Mouse (Mus musculus): Measurements from ENCODE around the gene Elovl1. TPM values are rescaled to one million over a fixed set of nuclear protein-coding genes. Genes with fewer than 3 reads are reported as not detected.

Elovl1 gene
- polyA plus RNA-seq, 1 experiment from 2014 or later = 152 TPM

GRCm38 (mm10) chr4:118421384-118421783 is 6.5 kb upstream of the Elovl1 start:
- H3K4me1 ChIP-seq (replicated peaks; ENCODE audit: control insufficient read depth, insufficient read depth, low read length) = no peaks in the 10 kb centered on the region
- ATAC-seq (replicated peaks; ENCODE audit: low FRiP score, low TSS enrichment, low read depth) (peak; percentile 78; the same call in 1 of the 2 replicates), DNase-seq (ENCODE audit: low spot score) (no peak)
- H3K27ac ChIP-seq (ENCODE audit: low read depth) = no peak overlapping the region
- 67% methylated on average over 3 of the region's 3 CpGs for WGBS
- no peaks in the 10 kb centered on the region for H3K9me3 ChIP-seq (ENCODE audit: control insufficient read depth, low read length)
- H3K4me2 ChIP-seq (ENCODE audit: low read length) = no peak overlapping the region
- H3K36me3 ChIP-seq (ENCODE audit: control insufficient read depth, insufficient read depth, low read length) = peaks cover 47% of the 10 kb centered on the region
- H3K27me3 ChIP-seq (replicated peaks; ENCODE audit: control insufficient read depth, insufficient read depth, low read length) = no peaks in the 10 kb centered on the region
- no peak overlapping the region for H3K9ac ChIP-seq (ENCODE audit: low read length)
- no peak overlapping the region for H3K4me3 ChIP-seq (ENCODE audit: low read depth, low read length)

GRCm38 (mm10) chr4:118424541-118425160 is 3.2 kb upstream of the Elovl1 start:
- DNase-seq (ENCODE audit: low spot score) (no peak), ATAC-seq (replicated peaks; ENCODE audit: low FRiP score, low TSS enrichment, low read depth) (no peak)
- no peak overlapping the region for H3K9ac ChIP-seq (ENCODE audit: low read length)
- H3K36me3 ChIP-seq (ENCODE audit: control insufficient read depth, insufficient read depth, low read length) = peaks cover 23% of the 10 kb centered on the region
- H3K9me3 ChIP-seq (ENCODE audit: control insufficient read depth, low read length) = no peaks in the 10 kb centered on the region
- no peak overlapping the region for H3K27ac ChIP-seq (ENCODE audit: low read depth)
- no peak overlapping the region for H3K4me2 ChIP-seq (ENCODE audit: low read length)
- WGBS = 76% methylated on average over 4 of the region's 4 CpGs
- peaks cover 23% of the 10 kb centered on the region for H3K4me1 ChIP-seq (replicated peaks; ENCODE audit: control insufficient read depth, insufficient read depth, low read length)
- no peaks in the 10 kb centered on the region for H3K27me3 ChIP-seq (replicated peaks; ENCODE audit: control insufficient read depth, insufficient read depth, low read length)
- H3K4me3 ChIP-seq (ENCODE audit: low read depth, low read length) = no peak overlapping the region

GRCm38 (mm10) chr4:118425374-118425773 is 2.5 kb upstream of the Elovl1 start:
- WGBS = 85% methylated on average over 1 of the region's 1 CpGs
- peaks cover 22% of the 10 kb centered on the region for H3K36me3 ChIP-seq (ENCODE audit: control insufficient read depth, insufficient read depth, low read length)

GRCm38 (mm10) chr4:118427415-118427767 is 502 bp upstream of the Elovl1 start:
- H3K4me3 ChIP-seq (ENCODE audit: low read depth, low read length) = peak overlapping the region; percentile 80
- peaks cover 31% of the 10 kb centered on the region for H3K4me1 ChIP-seq (replicated peaks; ENCODE audit: control insufficient read depth, insufficient read depth, low read length)
- peak overlapping the region; percentile 84 for H3K4me2 ChIP-seq (ENCODE audit: low read length)
- H3K9me3 ChIP-seq (ENCODE audit: control insufficient read depth, low read length) = no peaks in the 10 kb centered on the region
- H3K27ac ChIP-seq (ENCODE audit: low read depth) = peak overlapping the region; percentile 85
- H3K27me3 ChIP-seq (replicated peaks; ENCODE audit: control insufficient read depth, insufficient read depth, low read length) = no peaks in the 10 kb centered on the region
- ATAC-seq (replicated peaks; ENCODE audit: low FRiP score, low TSS enrichment, low read depth) = peak; percentile 9; the same call in 1 of the 2 replicates
- peak overlapping the region; percentile 66 for H3K9ac ChIP-seq (ENCODE audit: low read length)
- WGBS = 4% methylated on average over 5 of the region's 5 CpGs
- peaks cover 28% of the 10 kb centered on the region for H3K36me3 ChIP-seq (ENCODE audit: control insufficient read depth, insufficient read depth, low read length)
- DNase-seq (ENCODE audit: low spot score) = no peak

More at GRCm38 (mm10) chr4:118425374-118425773, 2.5 kb upstream of the Elovl1 start:
- Histone ChIP-seq H3K4me2 (ENCODE audit: low read length) (no peak overlapping the region), H3K27ac (ENCODE audit: low read depth) (no peak overlapping the region), H3K4me3 (ENCODE audit: low read depth, low read length) (no peak overlapping the region), H3K9me3 (ENCODE audit: control insufficient read depth, low read length) (no peaks in the 10 kb centered on the region), H3K9ac (ENCODE audit: low read length) (no peak overlapping the region), H3K4me1 (replicated peaks; ENCODE audit: control insufficient read depth, insufficient read depth, low read length) (peaks cover 29% of the 10 kb centered on the region), H3K27me3 (replicated peaks; ENCODE audit: control insufficient read depth, insufficient read depth, low read length) (no peaks in the 10 kb centered on the region)
- ATAC-seq (replicated peaks; ENCODE audit: low FRiP score, low TSS enrichment, low read depth) (no peak), DNase-seq (ENCODE audit: low spot score) (no peak)

- Histone ChIP-seq H3K9ac (ENCODE audit: low read length) (peak overlapping the region; percentile 66), H3K9me3 (ENCODE audit: control insufficient read depth, low read length) (no peaks in the 10 kb centered on the region), H3K4me1 (replicated peaks; ENCODE audit: control insufficient read depth, insufficient read depth, low read length) (peaks cover 31% of the 10 kb centered on the region), H3K36me3 (ENCODE audit: control insufficient read depth, insufficient read depth, low read length) (peaks cover 37% of the 10 kb centered on the region), H3K4me3 (ENCODE audit: low read depth, low read length) (peak overlapping the region; percentile 80), H3K27me3 (replicated peaks; ENCODE audit: control insufficient read depth, insufficient read depth, low read length) (no peaks in the 10 kb centered on the region), H3K27ac (ENCODE audit: low read depth) (peak overlapping the region; percentile 85; the same call in 1 of the 2 replicates), H3K4me2 (ENCODE audit: low read length) (peak overlapping the region; percentile 84)
- DNase-seq (ENCODE audit: low spot score) (peak; percentile 63), ATAC-seq (replicated peaks; ENCODE audit: low FRiP score, low TSS enrichment, low read depth) (peak; percentile 28; the same call in 1 of the 2 replicates)
- WGBS = 31% methylated on average over 15 of the region's 15 CpGs
Observed at GRCm38 (mm10) chr4:118428531-118429214, 780 bp downstream of the Elovl1 start.

GRCm38 (mm10) chr4:118429215-118429895 is 1.5 kb downstream of the Elovl1 start:
- no peaks in the 10 kb centered on the region for H3K27me3 ChIP-seq (replicated peaks; ENCODE audit: control insufficient read depth, insufficient read depth, low read length)
- H3K27ac ChIP-seq (ENCODE audit: low read depth) = peak overlapping the region; percentile 34; the same call in 1 of the 2 replicates
- DNase-seq (ENCODE audit: low spot score) (no peak), ATAC-seq (replicated peaks; ENCODE audit: low FRiP score, low TSS enrichment, low read depth) (no peak)
- H3K4me2 ChIP-seq (ENCODE audit: low read length) = peak overlapping the region; percentile 84
- peaks cover 43% of the 10 kb centered on the region for H3K36me3 ChIP-seq (ENCODE audit: control insufficient read depth, insufficient read depth, low read length)
- H3K9me3 ChIP-seq (ENCODE audit: control insufficient read depth, low read length) = no peaks in the 10 kb centered on the region
- peak overlapping the region; percentile 66 for H3K9ac ChIP-seq (ENCODE audit: low read length)
- peak overlapping the region; percentile 80 for H3K4me3 ChIP-seq (ENCODE audit: low read depth, low read length)
- peaks cover 33% of the 10 kb centered on the region for H3K4me1 ChIP-seq (replicated peaks; ENCODE audit: control insufficient read depth, insufficient read depth, low read length)
- WGBS = 39% methylated on average over 7 of the region's 7 CpGs

- 68% methylated on average over 8 of the region's 8 CpGs for WGBS
- Histone ChIP-seq H3K4me2 (ENCODE audit: low read length) (no peak overlapping the region), H3K27me3 (replicated peaks; ENCODE audit: control insufficient read depth, insufficient read depth, low read length) (no peaks in the 10 kb centered on the region), H3K9ac (ENCODE audit: low read length) (no peak overlapping the region), H3K9me3 (ENCODE audit: control insufficient read depth, low read length) (no peaks in the 10 kb centered on the region), H3K27ac (ENCODE audit: low read depth) (no peak overlapping the region), H3K4me3 (ENCODE audit: low read depth, low read length) (no peak overlapping the region), H3K36me3 (ENCODE audit: control insufficient read depth, insufficient read depth, low read length) (peaks cover 58% of the 10 kb centered on the region), H3K4me1 (replicated peaks; ENCODE audit: control insufficient read depth, insufficient read depth, low read length) (peaks cover 50% of the 10 kb centered on the region)
- ATAC-seq (replicated peaks; ENCODE audit: low FRiP score, low TSS enrichment, low read depth) = no peak
- no peak for DNase-seq (ENCODE audit: low spot score)
Observed at GRCm38 (mm10) chr4:118432332-118432731, 4.4 kb downstream of the Elovl1 start.

- Histone ChIP-seq H3K36me3 (ENCODE audit: control insufficient read depth, insufficient read depth, low read length) (peaks cover 38% of the 10 kb centered on the region), H3K4me2 (ENCODE audit: low read length) (peak within 1 kb of the TSS; percentile 77), H3K27me3 (replicated peaks; ENCODE audit: control insufficient read depth, insufficient read depth, low read length) (no peaks in the 10 kb centered on the region), H3K4me3 (ENCODE audit: low read depth, low read length) (peak within 1 kb of the TSS; percentile 66), H3K9me3 (ENCODE audit: control insufficient read depth, low read length) (no peaks in the 10 kb centered on the region), H3K27ac (ENCODE audit: low read depth) (peak within 1 kb of the TSS; percentile 86), H3K4me1 (replicated peaks; ENCODE audit: control insufficient read depth, insufficient read depth, low read length) (peaks cover 25% of the 10 kb centered on the region), H3K9ac (ENCODE audit: low read length) (peak within 1 kb of the TSS; percentile 65)
- ATAC-seq (replicated peaks; ENCODE audit: low FRiP score, low TSS enrichment, low read depth) (peak; percentile 94), DNase-seq (ENCODE audit: low spot score) (peak; percentile 93)
- under 1% methylated on average over 67 of the region's 67 CpGs for WGBS
Observed at GRCm38 (mm10) chr4:118436820-118437603, 9.1 kb downstream of the Elovl1 start, which contains the start of gene Cdc20. Gene Cdc20 (minus strand): TSS chr4:118437352.
